Mouse (Mus musculus) neutrophil, adult 5-6 weeks (primary cell): ENCODE data around the gene Gm12695. TPM values are rescaled to one million over a fixed set of nuclear protein-coding genes. Genes with fewer than 3 reads are reported as not detected.

Experiments used
- ATAC-seq: fragments of 151-379, 151-347 bp; 2 replicates; pipeline ENCODE4 v1.8.0; 2017; ENCODE audit warnings: mild to moderate bottlenecking, moderate TSS enrichment; ENCODE audit not compliant: insufficient number of reproducible peaks, poor library complexity, low FRiP score, severe bottlenecking; ENCODE audit errors: extremely low read depth
- total RNA-seq: library from RNA; stranded (forward); fragments of 200-1000 nt; gene quantifications from 2 replicates; pipeline ENCODE4 v1.2.3, GENCODE M21; 2017

The Gm12695 gene
- total RNA-seq, 1 experiment from 2014 or later = not detected

GRCm38 (mm10) chr4:96705281-96705951 is 79.6 kb downstream of the Gm12695 start:
- no peak for ATAC-seq

DNA sequence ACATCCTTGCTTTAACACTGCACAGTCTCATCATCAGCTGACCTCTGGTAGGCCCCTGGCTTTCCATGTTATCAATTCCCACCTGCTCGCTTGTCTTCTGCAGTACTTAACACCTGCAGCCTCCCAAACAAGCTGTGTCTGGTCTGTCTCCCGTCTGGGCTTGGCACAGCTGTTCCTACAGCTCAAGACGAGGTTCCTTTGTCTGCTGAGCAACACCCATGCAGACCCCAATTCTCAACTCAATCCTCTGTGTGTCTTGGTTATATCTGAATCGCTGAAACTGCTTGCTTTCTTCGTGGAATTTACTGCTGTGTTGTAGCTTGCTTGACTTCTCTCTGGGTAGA is 86.8 kb downstream of the Gm12695 start:
- no peak for ATAC-seq

GRCm38 (mm10) chr4:96697511-96698217 is 87.3 kb downstream of the Gm12695 start:
- ATAC-seq = no peak

- no peak for ATAC-seq
These were observed 88.2 kb downstream of the Gm12695 start for GRCm38 (mm10) chr4:96696614-96697360.

DNA sequence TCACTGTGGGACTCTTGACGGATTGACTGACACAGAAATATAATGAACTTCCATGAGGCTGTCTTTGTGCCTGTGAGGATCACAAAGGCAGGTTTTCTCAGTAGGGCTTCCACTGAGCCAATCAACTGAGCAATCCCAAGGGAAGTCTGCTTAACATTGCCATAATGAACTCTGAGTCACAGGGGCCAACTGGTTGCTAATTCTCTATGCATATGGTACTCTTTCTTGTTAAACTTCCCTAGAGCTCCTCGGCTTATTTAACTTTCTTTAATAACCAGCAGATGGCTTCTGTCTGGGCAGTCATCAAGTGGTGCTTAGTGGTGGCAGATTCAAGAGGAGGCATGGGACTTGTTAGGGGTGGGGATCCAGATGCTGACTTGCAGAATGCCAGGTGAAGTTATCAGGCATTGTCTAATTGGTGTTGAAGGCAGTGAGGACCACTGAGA is 97.6 kb downstream of the Gm12695 start:
- no peak for ATAC-seq

GRCm38 (mm10) chr4:96683474-96683873 is 101.5 kb downstream of the Gm12695 start:
- ATAC-seq = no peak

DNA sequence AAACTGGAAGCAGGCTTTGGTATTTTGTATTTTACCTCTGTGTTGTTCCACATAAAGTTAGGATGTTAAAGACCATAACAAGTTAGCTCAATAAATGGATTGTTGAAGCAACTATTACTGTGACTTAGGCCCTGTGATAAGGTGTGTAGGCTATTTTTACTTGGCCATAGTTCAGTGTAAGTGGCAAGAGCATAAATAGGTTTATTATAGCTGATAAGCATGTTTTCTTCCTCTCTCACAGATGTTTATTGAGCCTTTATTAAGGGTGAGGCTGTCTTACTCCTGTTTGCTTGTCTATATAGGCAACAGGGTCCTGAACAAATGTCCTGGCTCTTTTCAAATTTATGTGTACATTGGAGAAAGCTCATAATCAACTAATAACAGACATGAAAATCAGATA is 104.0 kb downstream of the Gm12695 start:
- no peak for ATAC-seq

DNA sequence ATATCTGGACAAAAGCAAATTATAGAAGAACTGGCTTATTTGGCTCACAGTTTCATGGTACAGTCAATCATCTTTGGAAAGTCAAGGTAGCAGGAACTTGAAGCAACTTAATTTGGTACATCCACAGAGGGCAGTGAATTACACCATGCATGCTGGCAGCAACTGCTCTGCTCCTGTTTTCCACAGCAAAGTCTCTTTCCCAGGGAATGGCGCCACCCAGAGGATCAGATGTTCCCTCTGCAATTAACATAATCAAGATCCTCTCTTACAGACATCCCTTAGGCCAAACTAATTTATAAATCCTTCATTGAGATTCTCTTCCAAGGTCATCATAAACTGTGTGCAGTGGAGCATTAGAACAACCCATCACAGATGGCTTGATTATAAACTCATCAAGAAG is 104.8 kb downstream of the Gm12695 start:
- no peak for ATAC-seq

Other genes with a start within 250 kb of the Gm12695 start
- not detected in 2 replicates for gene Cyp2j6, start 231.5 kb downstream of the Gm12695 start, total RNA-seq
- gene Cyp2j9, start 193.6 kb downstream of the Gm12695 start, total RNA-seq = not detected in 2 replicates
- gene Cyp2j5, start 121.0 kb downstream of the Gm12695 start, total RNA-seq = not detected in 2 replicates